Mouse (Mus musculus): Measurements from ENCODE around the gene Nrxn3. TPM values are rescaled to one million over a fixed set of nuclear protein-coding genes. Genes with fewer than 3 reads are reported as not detected.

Gene Nrxn3
- polyA plus RNA-seq, 1 experiment from 2014 or later: 0.72 TPM

- ATAC-seq (no peak), DNase-seq (no peak)
- H3K27me3 ChIP-seq (ENCODE audit: insufficient read depth, low read length): no peaks in the 10 kb centered on the region
- H3K36me3 ChIP-seq (replicated peaks; ENCODE audit: insufficient read depth, low read length): no peaks in the 10 kb centered on the region
- H3K9me3 ChIP-seq (ENCODE audit: low read length): no peaks in the 10 kb centered on the region
- TF ChIP-seq EP300 (IDR thresholded peaks at IDR 0.05; ENCODE audit: low read depth) (no peak), CTCF (IDR thresholded peaks at IDR 0.05; ENCODE audit: low read depth) (no peak)
- H3K4me1 ChIP-seq (ENCODE audit: insufficient read depth): no peaks in the 10 kb centered on the region
- H3K27ac ChIP-seq (ENCODE audit: low read depth): no peak overlapping the region
- no peak overlapping the region for H3K9ac ChIP-seq (replicated peaks)
- no peak overlapping the region for H3K4me3 ChIP-seq (ENCODE audit: low read depth, low read length)
- WGBS (ENCODE audit: insufficient replicate concordance): 30% methylated on average over 5 of the region's 5 CpGs
- H3K4me2 ChIP-seq (ENCODE audit: low read depth, low read length): no peak overlapping the region
These were observed 1223.8 kb downstream of the Nrxn3 start for GRCm38 (mm10) chr12:89946522-89946921.

GRCm38 (mm10) chr12:89953237-89953636 is 1230.6 kb downstream of the Nrxn3 start:
- ATAC-seq (no peak), DNase-seq (no peak)
- Histone ChIP-seq H3K4me3 (ENCODE audit: low read depth, low read length) (no peak overlapping the region), H3K27me3 (ENCODE audit: insufficient read depth, low read length) (no peaks in the 10 kb centered on the region), H3K36me3 (replicated peaks; ENCODE audit: insufficient read depth, low read length) (no peaks in the 10 kb centered on the region), H3K9ac (replicated peaks) (no peak overlapping the region), H3K4me1 (ENCODE audit: insufficient read depth) (no peaks in the 10 kb centered on the region), H3K4me2 (ENCODE audit: low read depth, low read length) (no peak overlapping the region), H3K9me3 (ENCODE audit: low read length) (no peaks in the 10 kb centered on the region), H3K27ac (ENCODE audit: low read depth) (no peak overlapping the region)
- TF ChIP-seq CTCF (IDR thresholded peaks at IDR 0.05; ENCODE audit: low read depth) (no peak), EP300 (IDR thresholded peaks at IDR 0.05; ENCODE audit: low read depth) (no peak)

GRCm38 (mm10) chr12:89953649-89954048 is 1231.0 kb downstream of the Nrxn3 start:
- no peak overlapping the region for H3K9ac ChIP-seq (replicated peaks)
- ATAC-seq: no peak
- H3K4me2 ChIP-seq (ENCODE audit: low read depth, low read length): no peak overlapping the region
- no peak overlapping the region for H3K27ac ChIP-seq (ENCODE audit: low read depth)
- WGBS (ENCODE audit: insufficient replicate concordance): 31% methylated on average over 3 of the region's 3 CpGs
- DNase-seq: no peak
- H3K36me3 ChIP-seq (replicated peaks; ENCODE audit: insufficient read depth, low read length): no peaks in the 10 kb centered on the region
- H3K27me3 ChIP-seq (ENCODE audit: insufficient read depth, low read length): no peaks in the 10 kb centered on the region
- no peak overlapping the region for H3K4me3 ChIP-seq (ENCODE audit: low read depth, low read length)
- no peaks in the 10 kb centered on the region for H3K9me3 ChIP-seq (ENCODE audit: low read length)
- no peak for TF ChIP-seq CTCF (IDR thresholded peaks at IDR 0.05; ENCODE audit: low read depth)
- no peak for TF ChIP-seq EP300 (IDR thresholded peaks at IDR 0.05; ENCODE audit: low read depth)
- H3K4me1 ChIP-seq (ENCODE audit: insufficient read depth): no peaks in the 10 kb centered on the region

- Histone ChIP-seq H3K27me3 (ENCODE audit: insufficient read depth, low read length) (no peaks in the 10 kb centered on the region), H3K4me3 (ENCODE audit: low read depth, low read length) (no peak overlapping the region), H3K9ac (replicated peaks) (no peak overlapping the region), H3K9me3 (ENCODE audit: low read length) (no peaks in the 10 kb centered on the region), H3K4me1 (ENCODE audit: insufficient read depth) (no peaks in the 10 kb centered on the region), H3K36me3 (replicated peaks; ENCODE audit: insufficient read depth, low read length) (no peaks in the 10 kb centered on the region), H3K4me2 (ENCODE audit: low read depth, low read length) (no peak overlapping the region), H3K27ac (ENCODE audit: low read depth) (no peak overlapping the region)
- no peak for ATAC-seq
- TF ChIP-seq EP300 (IDR thresholded peaks at IDR 0.05; ENCODE audit: low read depth): no peak
- no peak for TF ChIP-seq CTCF (IDR thresholded peaks at IDR 0.05; ENCODE audit: low read depth)
- WGBS (ENCODE audit: insufficient replicate concordance): 62% methylated on average over 5 of the region's 5 CpGs
- DNase-seq: no peak
These were observed 1231.9 kb downstream of the Nrxn3 start for GRCm38 (mm10) chr12:89954441-89955070.

GRCm38 (mm10) chr12:89963073-89963472 is 1240.4 kb downstream of the Nrxn3 start:
- DNase-seq (no peak), ATAC-seq (no peak)
- Histone ChIP-seq H3K36me3 (replicated peaks; ENCODE audit: insufficient read depth, low read length) (no peaks in the 10 kb centered on the region), H3K27me3 (ENCODE audit: insufficient read depth, low read length) (no peaks in the 10 kb centered on the region), H3K4me3 (ENCODE audit: low read depth, low read length) (no peak overlapping the region), H3K4me2 (ENCODE audit: low read depth, low read length) (no peak overlapping the region), H3K27ac (ENCODE audit: low read depth) (no peak overlapping the region), H3K9ac (replicated peaks) (no peak overlapping the region), H3K4me1 (ENCODE audit: insufficient read depth) (no peaks in the 10 kb centered on the region), H3K9me3 (ENCODE audit: low read length) (no peaks in the 10 kb centered on the region)
- TF ChIP-seq CTCF (IDR thresholded peaks at IDR 0.05; ENCODE audit: low read depth) (no peak), EP300 (IDR thresholded peaks at IDR 0.05; ENCODE audit: low read depth) (no peak)
- WGBS (ENCODE audit: insufficient replicate concordance): 28% methylated on average over 1 of the region's 1 CpGs

GRCm38 (mm10) chr12:89976648-89977047 is 1254.0 kb downstream of the Nrxn3 start:
- Histone ChIP-seq H3K36me3 (replicated peaks; ENCODE audit: insufficient read depth, low read length) (no peaks in the 10 kb centered on the region), H3K9me3 (ENCODE audit: low read length) (no peaks in the 10 kb centered on the region), H3K4me1 (ENCODE audit: insufficient read depth) (no peaks in the 10 kb centered on the region), H3K9ac (replicated peaks) (no peak overlapping the region), H3K27ac (ENCODE audit: low read depth) (no peak overlapping the region), H3K27me3 (ENCODE audit: insufficient read depth, low read length) (no peaks in the 10 kb centered on the region), H3K4me3 (ENCODE audit: low read depth, low read length) (no peak overlapping the region), H3K4me2 (ENCODE audit: low read depth, low read length) (no peak overlapping the region)
- ATAC-seq: no peak
- DNase-seq: no peak
- 91% methylated on average over 4 of the region's 4 CpGs for WGBS (ENCODE audit: insufficient replicate concordance)
- TF ChIP-seq EP300 (IDR thresholded peaks at IDR 0.05; ENCODE audit: low read depth) (no peak), CTCF (IDR thresholded peaks at IDR 0.05; ENCODE audit: low read depth) (no peak)

- Histone ChIP-seq H3K4me2 (ENCODE audit: low read depth, low read length) (no peak overlapping the region), H3K9ac (replicated peaks) (no peak overlapping the region), H3K4me1 (ENCODE audit: insufficient read depth) (no peaks in the 10 kb centered on the region), H3K9me3 (ENCODE audit: low read length) (no peaks in the 10 kb centered on the region), H3K4me3 (ENCODE audit: low read depth, low read length) (no peak overlapping the region), H3K36me3 (replicated peaks; ENCODE audit: insufficient read depth, low read length) (no peaks in the 10 kb centered on the region), H3K27me3 (ENCODE audit: insufficient read depth, low read length) (no peaks in the 10 kb centered on the region), H3K27ac (ENCODE audit: low read depth) (no peak overlapping the region)
- ATAC-seq: no peak
- no peak for DNase-seq
- 73% methylated on average over 5 of the region's 5 CpGs for WGBS (ENCODE audit: insufficient replicate concordance)
- TF ChIP-seq CTCF (IDR thresholded peaks at IDR 0.05; ENCODE audit: low read depth) (no peak), EP300 (IDR thresholded peaks at IDR 0.05; ENCODE audit: low read depth) (no peak)
These were observed 1254.8 kb downstream of the Nrxn3 start for GRCm38 (mm10) chr12:89977479-89977878.

All from liver, postnatal 0 days (tissue).